Mouse (Mus musculus): ENCODE data around the gene Foxp2. TPM values are rescaled to one million over a fixed set of nuclear protein-coding genes. Genes with fewer than 3 reads are reported as not detected.

Foxp2 gene
- polyA plus RNA-seq, 1 experiment from 2014 or later: 33.2 TPM

DNA sequence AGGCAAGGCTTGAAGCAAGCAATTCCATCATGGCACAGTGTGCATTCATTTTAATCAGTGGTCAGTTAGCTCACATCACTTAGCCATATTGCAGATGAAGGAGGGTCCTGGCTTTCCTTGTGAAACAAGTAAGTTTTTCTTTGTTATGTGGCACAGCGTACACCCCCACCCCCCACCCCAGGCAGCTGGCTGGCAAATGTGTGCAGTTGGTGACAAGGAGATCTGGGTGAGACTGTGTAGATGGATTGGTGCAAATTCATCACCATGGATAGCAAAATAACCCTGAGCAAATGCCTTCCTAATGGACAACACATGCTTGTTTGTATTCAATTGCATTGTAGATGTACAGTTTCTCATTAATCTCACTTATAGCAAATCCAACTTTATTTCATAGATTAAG lies 240.9 kb downstream of the Foxp2 start:
- Histone ChIP-seq H3K27me3 (ENCODE audit: control insufficient read depth, insufficient read depth, low read length) (no peaks in the 10 kb centered on the region), H3K9me3 (ENCODE audit: control insufficient read depth, low read length) (no peaks in the 10 kb centered on the region), H3K4me2 (ENCODE audit: low read depth, low read length, severe bottlenecking) (no peak overlapping the region), H3K4me3 (ENCODE audit: low read depth, low read length) (no peak overlapping the region), H3K9ac (ENCODE audit: low read length) (no peak overlapping the region), H3K27ac (ENCODE audit: low read depth, low read length) (no peak overlapping the region), H3K4me1 (replicated peaks; ENCODE audit: control insufficient read depth, insufficient read depth, low read length) (no peaks in the 10 kb centered on the region), H3K36me3 (ENCODE audit: control insufficient read depth, insufficient read depth, low read length) (no peaks in the 10 kb centered on the region)
- 76% methylated on average over 1 of the region's 1 CpGs for WGBS
- DNase-seq (ENCODE audit: low spot score) (no peak), ATAC-seq (replicated peaks; ENCODE audit: low FRiP score) (no peak)

DNA sequence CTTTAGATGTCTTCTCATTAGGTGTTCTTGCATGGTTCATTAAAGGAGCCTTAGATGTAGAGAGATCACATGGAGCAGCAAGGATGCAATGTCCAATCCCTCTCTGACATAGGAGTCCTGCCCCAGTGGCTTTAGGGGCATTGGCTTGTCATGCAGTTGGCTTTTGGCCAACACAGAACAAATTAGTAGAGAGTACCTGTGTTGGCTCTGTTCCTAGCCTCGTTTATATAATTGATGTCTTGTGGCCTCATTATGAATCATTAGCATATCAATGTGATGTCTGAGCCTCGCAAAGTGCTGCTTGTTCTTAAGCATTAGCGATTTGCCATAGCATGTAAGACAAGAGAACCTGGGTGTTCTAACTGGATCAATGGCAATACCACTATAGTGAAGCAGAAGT lies 250.5 kb downstream of the Foxp2 start:
- no peaks in the 10 kb centered on the region for H3K4me1 ChIP-seq (replicated peaks; ENCODE audit: control insufficient read depth, insufficient read depth, low read length)
- no peak overlapping the region for H3K27ac ChIP-seq (ENCODE audit: low read depth, low read length)
- no peak overlapping the region for H3K4me2 ChIP-seq (ENCODE audit: low read depth, low read length, severe bottlenecking)
- H3K36me3 ChIP-seq (ENCODE audit: control insufficient read depth, insufficient read depth, low read length): no peaks in the 10 kb centered on the region
- H3K9me3 ChIP-seq (ENCODE audit: control insufficient read depth, low read length): no peaks in the 10 kb centered on the region
- DNase-seq (ENCODE audit: low spot score) (peak; percentile 60), ATAC-seq (replicated peaks; ENCODE audit: low FRiP score) (peak; percentile 87)
- H3K4me3 ChIP-seq (ENCODE audit: low read depth, low read length): no peak overlapping the region
- no peak overlapping the region for H3K9ac ChIP-seq (ENCODE audit: low read length)
- 41% methylated on average over 3 of the region's 3 CpGs for WGBS
- H3K27me3 ChIP-seq (ENCODE audit: control insufficient read depth, insufficient read depth, low read length): no peaks in the 10 kb centered on the region

DNA sequence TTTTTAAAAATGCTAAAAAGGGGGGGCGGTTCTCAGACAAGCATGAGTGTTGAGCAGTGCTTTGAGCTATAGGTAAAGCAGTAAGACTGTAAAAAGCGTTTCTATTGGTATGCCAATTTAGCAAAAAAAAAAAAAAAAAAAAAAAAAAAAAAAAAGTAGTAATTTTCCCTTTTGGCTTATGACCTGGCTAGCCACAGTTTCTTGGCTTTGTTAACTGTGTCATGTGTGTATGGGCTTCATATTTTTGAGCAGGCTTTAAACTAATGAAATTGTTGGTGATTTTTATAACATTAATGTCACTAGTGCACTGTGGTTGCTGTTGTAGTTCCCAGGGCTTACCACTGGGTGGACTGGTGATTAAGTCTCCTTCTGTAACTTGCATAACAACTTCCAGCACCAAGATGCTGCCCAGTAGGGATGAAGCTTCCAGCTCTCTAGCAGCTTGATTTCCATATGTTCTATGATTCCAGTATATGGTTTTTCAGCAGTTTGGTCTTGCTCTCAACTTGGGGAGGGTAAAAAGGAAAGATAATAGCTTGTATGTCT lies 262.4 kb downstream of the Foxp2 start:
- no peaks in the 10 kb centered on the region for H3K4me1 ChIP-seq (replicated peaks; ENCODE audit: control insufficient read depth, insufficient read depth, low read length)
- WGBS: 81% methylated on average over 2 of the region's 2 CpGs
- DNase-seq (ENCODE audit: low spot score): no peak

DNA sequence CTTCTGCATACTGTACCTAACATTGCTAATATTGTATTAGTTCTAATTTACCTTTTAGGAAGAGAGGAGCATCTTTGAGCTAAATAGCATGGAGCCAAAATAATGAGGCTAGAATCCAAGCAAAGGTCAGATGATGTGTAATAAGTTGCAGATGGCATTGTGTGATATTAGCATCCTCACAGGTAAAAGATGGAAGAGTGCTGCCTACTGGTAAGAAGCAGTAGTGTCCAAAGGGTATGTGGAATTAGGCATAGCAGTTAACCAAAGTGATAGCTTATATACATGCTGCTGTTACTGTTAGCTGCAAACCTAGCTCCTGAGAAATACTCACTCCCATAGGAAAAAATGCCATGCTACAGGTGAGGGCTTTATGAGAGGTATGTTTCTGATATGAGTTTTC lies 275.6 kb downstream of the Foxp2 start:
- H3K4me3 ChIP-seq (ENCODE audit: low read depth, low read length): no peak overlapping the region
- no peak for DNase-seq (ENCODE audit: low spot score)
- H3K9ac ChIP-seq (ENCODE audit: low read length): no peak overlapping the region
- H3K9me3 ChIP-seq (ENCODE audit: control insufficient read depth, low read length): no peaks in the 10 kb centered on the region
- no peak overlapping the region for H3K27ac ChIP-seq (ENCODE audit: low read depth, low read length)
- H3K36me3 ChIP-seq (ENCODE audit: control insufficient read depth, insufficient read depth, low read length): no peaks in the 10 kb centered on the region
- ATAC-seq (replicated peaks; ENCODE audit: low FRiP score): no peak
- H3K4me1 ChIP-seq (replicated peaks; ENCODE audit: control insufficient read depth, insufficient read depth, low read length): no peaks in the 10 kb centered on the region
- H3K27me3 ChIP-seq (ENCODE audit: control insufficient read depth, insufficient read depth, low read length): no peaks in the 10 kb centered on the region
- no peak overlapping the region for H3K4me2 ChIP-seq (ENCODE audit: low read depth, low read length, severe bottlenecking)

More for the DNA sequence above, 262.4 kb downstream of the Foxp2 start:
- no peak overlapping the region for H3K4me2 ChIP-seq (ENCODE audit: low read depth, low read length, severe bottlenecking)
- no peaks in the 10 kb centered on the region for H3K36me3 ChIP-seq (ENCODE audit: control insufficient read depth, insufficient read depth, low read length)
- H3K27me3 ChIP-seq (ENCODE audit: control insufficient read depth, insufficient read depth, low read length): no peaks in the 10 kb centered on the region
- H3K9me3 ChIP-seq (ENCODE audit: control insufficient read depth, low read length): no peaks in the 10 kb centered on the region
- no peak overlapping the region for H3K4me3 ChIP-seq (ENCODE audit: low read depth, low read length)
- no peak overlapping the region for H3K27ac ChIP-seq (ENCODE audit: low read depth, low read length)
- H3K9ac ChIP-seq (ENCODE audit: low read length): no peak overlapping the region
- no peak for ATAC-seq (replicated peaks; ENCODE audit: low FRiP score)

DNA sequence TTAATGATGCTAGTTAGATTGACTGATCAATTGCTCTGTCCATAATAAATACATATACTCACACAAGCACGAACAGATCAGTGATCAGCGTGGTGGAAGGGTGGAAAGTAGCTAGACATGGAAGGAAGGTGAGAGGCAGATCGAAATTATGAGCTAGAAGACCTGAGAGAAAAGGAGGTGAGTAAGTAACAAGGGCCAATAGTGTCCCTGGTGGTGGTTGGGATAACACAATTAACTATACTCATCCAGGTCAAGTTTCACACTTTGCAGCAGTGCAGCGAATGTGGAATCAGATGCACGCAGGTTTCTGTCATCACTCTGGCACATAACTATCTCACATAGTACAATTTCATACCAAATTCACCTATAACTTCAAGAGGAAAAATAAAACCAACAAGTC lies 291.7 kb downstream of the Foxp2 start:
- H3K36me3 ChIP-seq (ENCODE audit: control insufficient read depth, insufficient read depth, low read length): no peaks in the 10 kb centered on the region
- DNase-seq (ENCODE audit: low spot score) (no peak), ATAC-seq (replicated peaks; ENCODE audit: low FRiP score) (no peak)
- H3K4me3 ChIP-seq (ENCODE audit: low read depth, low read length): no peak overlapping the region
- 70% methylated on average over 5 of the region's 5 CpGs for WGBS
- H3K4me2 ChIP-seq (ENCODE audit: low read depth, low read length, severe bottlenecking): no peak overlapping the region
- no peaks in the 10 kb centered on the region for H3K9me3 ChIP-seq (ENCODE audit: control insufficient read depth, low read length)
- H3K9ac ChIP-seq (ENCODE audit: low read length): no peak overlapping the region
- H3K27ac ChIP-seq (ENCODE audit: low read depth, low read length): no peak overlapping the region
- no peaks in the 10 kb centered on the region for H3K27me3 ChIP-seq (ENCODE audit: control insufficient read depth, insufficient read depth, low read length)
- 0 out of 2 replicates have a peak, but pooled peaks cover 4% of the 10 kb centered on the region for H3K4me1 ChIP-seq (replicated peaks; ENCODE audit: control insufficient read depth, insufficient read depth, low read length)

DNA sequence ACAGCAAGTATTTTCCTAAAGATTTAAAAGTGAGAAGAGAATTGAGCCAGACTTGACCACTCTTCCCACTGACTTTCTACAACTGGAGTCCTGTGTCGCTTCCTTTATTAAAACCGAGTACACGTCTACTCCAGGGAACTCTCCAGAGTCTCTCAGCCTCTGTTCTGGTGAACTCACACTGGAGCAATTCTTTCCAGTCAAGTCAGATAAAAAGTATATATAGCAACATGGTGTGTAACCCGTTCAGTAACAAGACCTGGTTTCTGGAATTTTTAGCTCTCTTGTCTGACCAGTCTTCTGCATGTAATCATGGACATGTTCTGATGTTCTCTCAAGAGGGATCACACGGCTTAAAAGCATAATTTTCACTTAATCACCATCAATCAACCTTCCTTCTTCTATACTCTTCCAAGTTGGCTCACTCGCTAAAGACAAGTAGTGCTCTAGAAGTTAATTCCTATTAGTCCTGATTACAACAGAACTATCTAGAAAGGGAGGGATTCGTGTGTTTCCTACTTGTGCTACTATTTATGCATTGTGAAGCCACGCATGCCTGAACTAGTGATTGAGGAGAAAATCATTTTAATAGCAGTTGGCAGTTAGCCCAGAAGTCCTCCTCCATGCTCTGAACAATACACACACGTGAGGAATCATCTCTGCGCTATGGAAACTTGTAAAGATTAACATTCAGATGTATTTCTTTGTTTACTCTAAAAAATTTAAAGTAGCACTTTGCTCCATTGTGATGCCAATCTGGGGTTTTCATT lies 341.2 kb downstream of the Foxp2 start:
- ATAC-seq (replicated peaks; ENCODE audit: low FRiP score) (no peak), DNase-seq (ENCODE audit: low spot score) (no peak)
- no peak overlapping the region for H3K9ac ChIP-seq (ENCODE audit: low read length)
- H3K36me3 ChIP-seq (ENCODE audit: control insufficient read depth, insufficient read depth, low read length): no peaks in the 10 kb centered on the region
- H3K27ac ChIP-seq (ENCODE audit: low read depth, low read length): no peak overlapping the region
- H3K4me1 ChIP-seq (replicated peaks; ENCODE audit: control insufficient read depth, insufficient read depth, low read length): no peaks in the 10 kb centered on the region
- no peaks in the 10 kb centered on the region for H3K27me3 ChIP-seq (ENCODE audit: control insufficient read depth, insufficient read depth, low read length)
- no peaks in the 10 kb centered on the region for H3K9me3 ChIP-seq (ENCODE audit: control insufficient read depth, low read length)
- no peak overlapping the region for H3K4me2 ChIP-seq (ENCODE audit: low read depth, low read length, severe bottlenecking)
- H3K4me3 ChIP-seq (ENCODE audit: low read depth, low read length): no peak overlapping the region
- 82% methylated on average over 10 of the region's 10 CpGs for WGBS

DNA sequence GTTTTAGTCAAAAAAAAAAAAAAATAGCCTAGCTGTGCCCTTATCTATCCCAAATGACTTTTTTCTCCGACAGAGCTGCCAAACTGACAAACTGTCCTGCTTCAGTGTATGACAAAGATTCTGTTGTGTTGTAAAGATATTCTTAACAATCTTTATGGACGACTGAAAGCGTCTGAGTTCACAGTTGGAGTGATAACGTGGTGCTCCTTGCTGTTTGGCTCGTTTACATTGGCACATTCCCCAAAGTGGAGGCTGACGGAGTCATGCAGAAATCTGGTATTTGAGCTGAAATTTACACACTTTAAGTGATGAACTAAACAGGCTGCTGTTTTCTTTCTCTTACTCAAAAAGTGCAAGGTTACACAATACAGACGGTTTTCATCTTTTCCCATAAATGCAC lies 356.2 kb downstream of the Foxp2 start:
- no peak for DNase-seq (ENCODE audit: low spot score)
- H3K27ac ChIP-seq (ENCODE audit: low read depth, low read length): no peak overlapping the region

DNA sequence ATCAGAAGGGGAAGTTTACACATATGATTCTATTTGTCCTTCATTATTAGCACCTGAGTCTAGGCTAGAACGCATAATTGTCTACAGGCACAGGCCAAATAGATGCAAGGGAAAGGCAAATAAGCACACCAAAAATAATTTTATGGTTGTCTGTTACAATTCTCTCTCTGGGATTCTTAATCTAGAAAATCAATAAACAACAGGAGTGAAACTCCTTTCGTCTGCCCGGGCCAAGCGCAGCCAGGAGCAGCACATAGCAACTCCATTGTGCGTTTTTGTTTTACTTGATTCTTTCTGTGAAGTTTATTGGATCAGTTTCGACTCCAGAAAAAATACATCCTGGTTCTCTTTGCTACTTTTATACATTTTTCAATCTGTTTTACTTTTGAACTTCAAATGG lies 356.7 kb downstream of the Foxp2 start:
- Histone ChIP-seq H3K36me3 (ENCODE audit: control insufficient read depth, insufficient read depth, low read length) (no peaks in the 10 kb centered on the region), H3K27ac (ENCODE audit: low read depth, low read length) (no peak overlapping the region), H3K4me1 (replicated peaks; ENCODE audit: control insufficient read depth, insufficient read depth, low read length) (no peaks in the 10 kb centered on the region), H3K27me3 (ENCODE audit: control insufficient read depth, insufficient read depth, low read length) (no peaks in the 10 kb centered on the region), H3K4me2 (ENCODE audit: low read depth, low read length, severe bottlenecking) (no peak overlapping the region), H3K9me3 (ENCODE audit: control insufficient read depth, low read length) (no peaks in the 10 kb centered on the region), H3K9ac (ENCODE audit: low read length) (no peak overlapping the region), H3K4me3 (ENCODE audit: low read depth, low read length) (no peak overlapping the region)
- DNase-seq (ENCODE audit: low spot score) (no peak), ATAC-seq (replicated peaks; ENCODE audit: low FRiP score) (no peak)
- WGBS: 78% methylated on average over 6 of the region's 6 CpGs

More for the DNA sequence above, 356.2 kb downstream of the Foxp2 start:
- no peak for ATAC-seq (replicated peaks; ENCODE audit: low FRiP score)
- no peaks in the 10 kb centered on the region for H3K9me3 ChIP-seq (ENCODE audit: control insufficient read depth, low read length)
- no peaks in the 10 kb centered on the region for H3K36me3 ChIP-seq (ENCODE audit: control insufficient read depth, insufficient read depth, low read length)
- 44% methylated on average over 7 of the region's 7 CpGs for WGBS
- no peaks in the 10 kb centered on the region for H3K4me1 ChIP-seq (replicated peaks; ENCODE audit: control insufficient read depth, insufficient read depth, low read length)
- no peaks in the 10 kb centered on the region for H3K27me3 ChIP-seq (ENCODE audit: control insufficient read depth, insufficient read depth, low read length)
- no peak overlapping the region for H3K4me2 ChIP-seq (ENCODE audit: low read depth, low read length, severe bottlenecking)
- H3K4me3 ChIP-seq (ENCODE audit: low read depth, low read length): no peak overlapping the region
- H3K9ac ChIP-seq (ENCODE audit: low read length): no peak overlapping the region

DNA sequence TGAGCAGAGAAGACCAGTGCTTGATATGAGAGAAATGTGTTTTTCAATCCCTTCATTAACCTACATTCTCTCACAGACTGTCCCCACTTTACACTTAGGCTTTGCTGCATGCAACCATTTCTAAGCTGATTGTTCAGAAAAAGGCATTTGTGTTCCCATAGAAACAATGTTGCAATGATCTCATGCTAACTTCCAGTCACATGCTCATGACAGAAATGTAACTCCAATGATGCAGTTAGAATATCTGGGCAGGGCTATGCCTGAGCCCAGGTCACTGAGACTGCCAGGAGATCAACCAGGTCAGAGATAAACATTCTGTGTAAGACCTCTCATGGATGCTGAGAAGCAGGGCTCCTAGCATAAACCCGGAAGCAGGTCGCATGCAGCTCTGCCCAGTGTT lies 367.0 kb downstream of the Foxp2 start:
- no peaks in the 10 kb centered on the region for H3K9me3 ChIP-seq (ENCODE audit: control insufficient read depth, low read length)
- H3K9ac ChIP-seq (ENCODE audit: low read length): no peak overlapping the region
- H3K27me3 ChIP-seq (ENCODE audit: control insufficient read depth, insufficient read depth, low read length): no peaks in the 10 kb centered on the region
- ATAC-seq (replicated peaks; ENCODE audit: low FRiP score) (no peak), DNase-seq (ENCODE audit: low spot score) (no peak)
- no peak overlapping the region for H3K4me3 ChIP-seq (ENCODE audit: low read depth, low read length)
- no peaks in the 10 kb centered on the region for H3K36me3 ChIP-seq (ENCODE audit: control insufficient read depth, insufficient read depth, low read length)
- H3K4me2 ChIP-seq (ENCODE audit: low read depth, low read length, severe bottlenecking): no peak overlapping the region
- no peaks in the 10 kb centered on the region for H3K4me1 ChIP-seq (replicated peaks; ENCODE audit: control insufficient read depth, insufficient read depth, low read length)
- H3K27ac ChIP-seq (ENCODE audit: low read depth, low read length): no peak overlapping the region
- 89% methylated on average over 2 of the region's 2 CpGs for WGBS

All from forebrain, embryonic 11.5 days (tissue).